ENCODE assay signal across 26 mouse cellular contexts in genomic region chr16:76718147-76718546, GRCm38 (mm10).
A peak's percentile ranks its signal among the peaks of the same experiment; 100 is the strongest.
DNase-seq lines count a peak whose midpoint lies in the region; ATAC-seq lines count a peak whose summit lies in the region.
"Had no signal": no experiment of that assay in that cellular context is flagged by ENCODE, and none has a peak within 500 bp of the region (broad histone marks: within the 10 kb centered on the region; RNA-seq: fewer than 3 reads in every experiment).

No protein-coding gene starts in this region.

- H3K9ac ChIP-seq in forebrain, embryonic 11.5 days (ENCODE audit: low read length), result no peak overlapping the region
- H3K9ac ChIP-seq: embryonic facial prominence, embryonic 12.5 days; embryonic facial prominence, embryonic 15.5 days; forebrain, embryonic 12.5 days; forebrain, embryonic 15.5 days; heart, embryonic 12.5 days; heart, embryonic 15.5 days; hindbrain, embryonic 14.5 days had no signal

- no peaks in the 10 kb centered on the region for H3K36me3 ChIP-seq in forebrain, embryonic 11.5 days (ENCODE audit: control insufficient read depth, insufficient read depth, low read length)
- H3K36me3 ChIP-seq: embryonic facial prominence, embryonic 12.5 days; embryonic facial prominence, embryonic 15.5 days; forebrain, embryonic 12.5 days; forebrain, embryonic 15.5 days; heart, embryonic 12.5 days; heart, embryonic 15.5 days; hindbrain, embryonic 10.5 days had no signal

- WGBS in forebrain, embryonic 11.5 days, result 94% methylated on average over 1 of the region's 1 CpGs

- H3K27me3 ChIP-seq in forebrain, embryonic 11.5 days (ENCODE audit: control insufficient read depth, insufficient read depth, low read length), result no peaks in the 10 kb centered on the region
- H3K27me3 ChIP-seq: embryonic facial prominence, embryonic 12.5 days; embryonic facial prominence, embryonic 15.5 days; forebrain, embryonic 12.5 days; forebrain, embryonic 15.5 days; heart, embryonic 12.5 days; heart, embryonic 15.5 days had no signal

- H3K4me3 ChIP-seq in forebrain, embryonic 11.5 days (ENCODE audit: low read depth, low read length), result no peak overlapping the region
- H3K4me3 ChIP-seq: embryonic facial prominence, embryonic 12.5 days; embryonic facial prominence, embryonic 15.5 days; forebrain, embryonic 12.5 days; forebrain, embryonic 15.5 days; heart, embryonic 12.5 days; heart, embryonic 15.5 days; hindbrain, embryonic 10.5 days had no signal

- H3K27ac ChIP-seq in forebrain, embryonic 11.5 days (ENCODE audit: low read depth, low read length), result no peak overlapping the region
- H3K27ac ChIP-seq: embryonic facial prominence, embryonic 12.5 days; embryonic facial prominence, embryonic 15.5 days; forebrain, embryonic 12.5 days; forebrain, embryonic 15.5 days; heart, embryonic 15.5 days; hindbrain, embryonic 10.5 days; hindbrain, embryonic 14.5 days; hindbrain, postnatal 0 days had no signal

- no peak for ATAC-seq in forebrain, embryonic 11.5 days (replicated peaks; ENCODE audit: low FRiP score)
- ATAC-seq: forebrain, embryonic 15.5 days; hindbrain, postnatal 0 days; inflammation-experienced regulatory T-cells, adult 6 months; intestine, embryonic 16.5 days had no signal

- no peaks in the 10 kb centered on the region for H3K4me1 ChIP-seq in forebrain, embryonic 11.5 days (replicated peaks; ENCODE audit: control insufficient read depth, insufficient read depth, low read length)
- H3K4me1 ChIP-seq: embryonic facial prominence, embryonic 12.5 days; embryonic facial prominence, embryonic 15.5 days; forebrain, embryonic 12.5 days; forebrain, embryonic 15.5 days; heart, embryonic 12.5 days; heart, embryonic 15.5 days; hindbrain, embryonic 10.5 days had no signal

- H3K4me2 ChIP-seq in forebrain, embryonic 11.5 days (ENCODE audit: low read depth, low read length, severe bottlenecking), result no peak overlapping the region
- H3K4me2 ChIP-seq: embryonic facial prominence, embryonic 12.5 days; embryonic facial prominence, embryonic 15.5 days; forebrain, embryonic 12.5 days; forebrain, embryonic 15.5 days; heart, embryonic 12.5 days; heart, embryonic 15.5 days; hindbrain, embryonic 14.5 days had no signal

- no peaks in the 10 kb centered on the region for H3K9me3 ChIP-seq in forebrain, embryonic 11.5 days (ENCODE audit: control insufficient read depth, low read length)
- H3K9me3 ChIP-seq: embryonic facial prominence, embryonic 12.5 days; embryonic facial prominence, embryonic 15.5 days; forebrain, embryonic 12.5 days; forebrain, embryonic 15.5 days; heart, embryonic 12.5 days; heart, embryonic 15.5 days; hindbrain, embryonic 10.5 days had no signal

- DNase-seq in adrenal gland, adult (ENCODE audit: inconsistent age in 2 of 2, low spot score in 1 of 2), result peak; percentile 60 to 63
- no peak for DNase-seq in adrenal gland, postnatal 4 days (ENCODE audit: low spot score in 2 of 2)
- DNase-seq in Muller cell, postnatal 12 days (ENCODE audit: inconsistent ontology term), result peak; percentile 45
- DNase-seq in adrenal gland, postnatal 10 days, result peak; percentile 22
- DNase-seq in adrenal gland, postnatal 36 days, result peak; percentile 34 to 47
- DNase-seq in testis, postnatal 14 days (ENCODE audit: low spot score), result no peak
- no peak for DNase-seq in forebrain, embryonic 11.5 days (ENCODE audit: low spot score)
- DNase-seq: cerebellum, adult 11 months; cerebellum, adult 2 months; cerebellum, adult 9-11 months; cerebellum, postnatal 25 days; gastrocnemius, postnatal 25 days; heart, adult 18-20 months; heart, postnatal 10 days; heart, postnatal 36 days had no signal

Comparison
In these comparisons a context has a peak if more than half of its experiments do, and no peak if none do; other contexts are left out.
1. DNase-seq: peak in adrenal gland, adult (2 of 2), Muller cell, postnatal 12 days (single experiment), adrenal gland, postnatal 10 days (single experiment) and adrenal gland, postnatal 36 days (2 of 2); none in adrenal gland, postnatal 4 days (0 of 2), testis, postnatal 14 days (single experiment) and forebrain, embryonic 11.5 days (single experiment).